Mouse (Mus musculus) G1E (cell line): ENCODE measurements around the gene Sprr2e. TPM values are rescaled to one million over a fixed set of nuclear protein-coding genes. Genes with fewer than 3 reads are reported as not detected.

Experiments used
- ATAC-seq: 2 replicates; pipeline ENCODE4 v1.8.0; 2016; ENCODE audit warnings: mild to moderate bottlenecking; ENCODE audit not compliant: insufficient number of reproducible peaks, poor library complexity, low FRiP score, severe bottlenecking; ENCODE audit errors: extremely low read depth
- DNase-seq: peaks from one replicate; pipeline ENCODE4 v3.0.0; 2012; ENCODE audit warnings: low spot score
- H3K27me3 ChIP-seq: 2 replicates; pipeline ENCODE4 v1.6.1; 2012; ENCODE audit warnings: mild to moderate bottlenecking, low read length, inconsistent platforms; ENCODE audit not compliant: insufficient read depth
- H3K36me3 ChIP-seq: replicated peaks from 2 replicates; pipeline ENCODE3; 2012; ENCODE audit warnings: mild to moderate bottlenecking, inconsistent platforms
- H3K4me1 ChIP-seq: 2 replicates; pipeline ENCODE4 v1.6.1; 2012; ENCODE audit warnings: low read depth, low read length, inconsistent platforms, mixed read lengths; ENCODE audit not compliant: insufficient read depth
- H3K4me3 ChIP-seq: 2 replicates; pipeline ENCODE4 v1.5.1; 2012; ENCODE audit warnings: low read depth, mild to moderate bottlenecking, inconsistent platforms, low read length, moderate library complexity, mixed read lengths
- H3K9me3 ChIP-seq: replicated peaks from 2 replicates; pipeline ENCODE4 v1.6.1; 2012; ENCODE audit warnings: inconsistent platforms
- CTCF ChIP-seq: IDR thresholded peaks from 2 replicates; pipeline ENCODE4 v1.5.1; 2012; ENCODE audit warnings: low read depth, low read length, inconsistent platforms, mixed read lengths
- GATA1 ChIP-seq: IDR thresholded peaks from 2 replicates; pipeline ENCODE4 v1.6.1; 2012; ENCODE audit warnings: borderline replicate concordance, low read length, inconsistent platforms, mixed read lengths
- GATA2 ChIP-seq: IDR thresholded peaks from 2 replicates; pipeline ENCODE4 v1.6.1; 2012; ENCODE audit warnings: low read depth, low read length, inconsistent platforms, borderline replicate concordance
- POLR2AphosphoS5 ChIP-seq: IDR thresholded peaks from 2 replicates; pipeline ENCODE4 v1.6.1; 2012; ENCODE audit warnings: low read depth, low read length, inconsistent platforms; ENCODE audit not compliant: insufficient replicate concordance
- TAL1 ChIP-seq: conservative IDR thresholded peaks from 2 replicates; pipeline ENCODE4 v1.6.1; 2012; ENCODE audit warnings: low read depth, low read length, inconsistent platforms, mixed read lengths
- polyA plus RNA-seq: library from polyadenylated mRNA; stranded (reverse); fragments of >175 nt; gene quantifications from 2 replicates; pipeline ENCODE4 v1.2.3, GENCODE M21; 2012
- total RNA-seq, 2 experiments: library from RNA; stranded (forward) in 1 of 2; stranded (reverse) in 1 of 2; fragments of 200-1000 nt in 1 of 2; fragments of >200 nt in 1 of 2; fragmentation: Nextera tagmentation in 1 of 2; gene quantifications; 2 replicates each; pipeline ENCODE4 v1.2.3; 2014 to 2017

The Sprr2e gene
- not detected in 2 replicates for total RNA-seq (2014; fragmentation: Nextera tagmentation)
- not detected in 2 replicates for total RNA-seq (2017)
- not detected in 2 replicates for polyA plus RNA-seq

DNA sequence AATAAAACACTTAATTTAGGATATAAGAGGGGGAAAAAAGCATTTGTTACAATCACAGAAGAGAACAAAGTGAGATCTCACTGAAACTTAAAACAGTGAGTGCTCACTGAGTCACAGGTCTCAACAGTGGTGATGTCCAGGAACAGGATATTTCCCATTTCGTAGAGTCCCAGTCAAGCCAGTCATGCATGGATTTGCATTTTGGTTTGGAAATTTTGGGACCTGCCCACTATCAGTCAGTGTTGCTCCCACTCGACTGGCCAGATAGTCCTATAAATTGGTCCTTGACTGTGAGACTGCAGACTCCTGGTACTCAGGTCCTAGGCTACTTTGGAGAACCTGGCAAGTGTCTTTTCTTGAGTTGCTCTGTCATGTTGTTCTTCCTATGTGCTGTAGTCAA is at the start of gene Sprr2e:
TSS of gene Sprr2e (plus strand) at position 301 of the 400 bp plus-strand sequence.
- H3K4me1 ChIP-seq = no peaks in the 10 kb centered on the region
- H3K36me3 ChIP-seq = no peaks in the 10 kb centered on the region
- ATAC-seq = no peak
- H3K9me3 ChIP-seq = no peaks in the 10 kb centered on the region
- no peak for TF ChIP-seq GATA1
- no peak for TF ChIP-seq CTCF
- TF ChIP-seq TAL1 = no peak
- TF ChIP-seq POLR2AphosphoS5 = no peak
- no peak for TF ChIP-seq GATA2
- no peak within 1 kb of the TSS for H3K4me3 ChIP-seq
- no peak for DNase-seq
- H3K27me3 ChIP-seq = no peaks in the 10 kb centered on the region

DNA sequence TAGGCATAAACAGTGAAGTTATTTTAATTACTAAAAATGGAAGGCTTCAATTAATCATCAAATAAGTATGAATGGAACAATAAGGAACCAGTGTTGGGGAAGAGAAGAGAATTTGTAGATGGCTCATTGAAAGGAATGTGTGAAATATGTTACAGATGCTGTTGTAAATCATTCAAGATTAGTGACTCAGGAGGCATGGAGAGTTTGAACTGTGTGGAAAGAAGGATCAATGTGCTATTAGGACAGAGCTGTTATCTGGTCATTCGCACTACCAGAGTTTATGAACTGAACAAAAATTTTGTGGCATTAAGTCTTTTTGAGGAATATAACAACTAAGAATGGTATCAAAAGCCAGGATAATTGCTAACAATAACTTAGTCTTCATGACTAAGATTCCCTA is 44.5 kb upstream of the Sprr2e start:
- DNase-seq (no peak), ATAC-seq (no peak)
- no peaks in the 10 kb centered on the region for H3K4me1 ChIP-seq
- no peaks in the 10 kb centered on the region for H3K9me3 ChIP-seq
- H3K4me3 ChIP-seq = no peak overlapping the region
- no peaks in the 10 kb centered on the region for H3K36me3 ChIP-seq
- no peak for TF ChIP-seq CTCF
- TF ChIP-seq GATA2 = no peak
- TF ChIP-seq TAL1 = no peak
- TF ChIP-seq GATA1 = no peak
- TF ChIP-seq POLR2AphosphoS5 = no peak
- no peaks in the 10 kb centered on the region for H3K27me3 ChIP-seq

DNA sequence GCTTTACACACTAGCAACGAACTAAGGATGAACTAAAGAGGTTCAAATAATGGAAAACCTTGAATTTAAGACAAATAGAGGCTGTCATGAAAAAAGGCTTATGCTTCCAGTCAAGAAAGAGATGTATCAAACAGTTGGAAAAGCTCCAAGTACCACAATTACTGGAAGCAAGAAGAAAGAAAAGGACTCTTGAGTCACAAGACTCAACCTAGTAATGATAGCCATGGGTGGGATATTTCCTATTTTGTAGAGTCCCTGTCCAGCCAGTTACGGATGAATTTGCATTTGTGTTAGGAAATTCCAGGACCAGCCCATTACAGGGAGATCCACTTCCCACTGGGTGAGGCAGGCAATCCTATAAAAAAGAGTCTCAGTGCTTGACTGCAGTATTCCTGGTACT is 35.6 kb upstream of the Sprr2e start, which contains the start of gene Sprr2b:
TSS of gene Sprr2b (plus strand) at position 301 of the 400 bp plus-strand sequence.
- Histone ChIP-seq H3K9me3 (0 out of 2 replicates have a peak, but pooled peaks cover 2% of the 10 kb centered on the region), H3K4me1 (no peaks in the 10 kb centered on the region), H3K27me3 (no peaks in the 10 kb centered on the region), H3K36me3 (no peaks in the 10 kb centered on the region), H3K4me3 (no peak within 1 kb of the TSS)
- TF ChIP-seq CTCF = no peak
- no peak for TF ChIP-seq TAL1
- no peak for TF ChIP-seq GATA1
- no peak for TF ChIP-seq POLR2AphosphoS5
- TF ChIP-seq GATA2 = no peak
- no peak for ATAC-seq
- DNase-seq = no peak

DNA sequence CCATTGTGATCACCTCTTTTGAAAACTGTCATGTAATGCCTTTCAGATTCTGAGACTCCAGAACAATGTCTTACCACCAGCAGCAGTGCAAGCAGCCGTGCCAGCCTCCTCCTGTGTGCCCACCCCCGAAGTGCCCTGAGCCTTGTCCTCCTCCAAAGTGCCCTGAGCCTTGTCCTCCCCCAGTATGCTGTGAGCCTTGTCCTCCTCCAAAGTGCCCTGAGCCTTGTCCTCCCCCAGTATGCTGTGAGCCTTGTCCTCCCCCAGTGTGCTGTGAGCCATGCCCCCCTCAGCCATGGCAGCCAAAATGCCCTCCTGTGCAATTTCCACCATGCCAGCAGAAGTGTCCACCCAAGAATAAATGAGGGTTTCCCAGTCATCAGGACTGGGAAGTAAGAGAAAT is 34.6 kb upstream of the Sprr2e start:
- ATAC-seq = no peak
- no peak overlapping the region for H3K4me3 ChIP-seq
- H3K9me3 ChIP-seq = 0 out of 2 replicates have a peak, but pooled peaks cover 2% of the 10 kb centered on the region
- no peaks in the 10 kb centered on the region for H3K4me1 ChIP-seq
- no peak for TF ChIP-seq GATA2
- H3K27me3 ChIP-seq = no peaks in the 10 kb centered on the region
- no peaks in the 10 kb centered on the region for H3K36me3 ChIP-seq
- DNase-seq = no peak

DNA sequence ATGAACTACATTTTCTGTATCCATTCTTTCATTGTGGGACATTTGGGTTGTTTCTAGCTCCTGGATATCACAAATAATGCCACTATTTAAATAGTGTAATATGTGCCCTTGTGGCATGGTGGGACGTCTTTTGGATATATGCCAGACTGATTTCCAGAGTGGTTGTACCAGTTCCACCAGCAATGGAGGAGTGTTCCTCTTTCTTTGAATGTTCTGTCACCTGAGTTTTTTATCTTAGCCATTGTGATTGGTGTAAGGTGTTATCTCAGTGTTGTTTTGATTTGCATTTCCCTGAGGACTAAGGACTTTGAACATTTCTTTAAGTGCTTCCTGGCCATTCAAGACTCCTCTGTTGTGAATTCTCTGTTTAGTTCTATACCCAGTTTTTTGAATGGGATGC is 15.7 kb upstream of the Sprr2e start:
- H3K27me3 ChIP-seq = no peaks in the 10 kb centered on the region
- H3K4me3 ChIP-seq = no peak overlapping the region
- DNase-seq (no peak), ATAC-seq (no peak)
- no peaks in the 10 kb centered on the region for H3K9me3 ChIP-seq
- no peaks in the 10 kb centered on the region for H3K4me1 ChIP-seq
- no peaks in the 10 kb centered on the region for H3K36me3 ChIP-seq
- no peak for TF ChIP-seq GATA1
- no peak for TF ChIP-seq CTCF
- TF ChIP-seq TAL1 = no peak
- TF ChIP-seq POLR2AphosphoS5 = no peak
- TF ChIP-seq GATA2 = no peak

DNA sequence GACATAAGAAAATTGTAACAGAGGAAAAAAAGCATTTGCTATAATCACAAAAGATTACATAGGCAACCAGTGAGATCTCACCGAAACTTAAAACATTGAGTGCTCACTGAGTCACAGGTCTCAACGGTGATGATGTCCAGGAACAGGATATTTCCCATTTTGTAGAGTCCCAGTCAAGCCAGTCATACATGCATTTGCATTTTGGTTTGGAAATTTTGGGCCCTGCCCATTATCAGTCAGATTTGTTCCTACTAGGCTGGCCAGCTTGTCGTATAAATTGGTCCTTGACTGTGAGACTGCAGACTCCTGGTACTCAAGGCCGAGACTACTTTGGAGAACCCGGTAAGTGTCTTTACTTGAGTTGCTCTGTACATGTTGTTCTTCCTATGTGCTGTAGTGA is 13.1 kb upstream of the Sprr2e start, which contains the start of gene Sprr2d:
TSS of gene Sprr2d (plus strand) at position 301 of the 400 bp plus-strand sequence.
- Histone ChIP-seq H3K36me3 (no peaks in the 10 kb centered on the region), H3K4me3 (no peak within 1 kb of the TSS)

DNA sequence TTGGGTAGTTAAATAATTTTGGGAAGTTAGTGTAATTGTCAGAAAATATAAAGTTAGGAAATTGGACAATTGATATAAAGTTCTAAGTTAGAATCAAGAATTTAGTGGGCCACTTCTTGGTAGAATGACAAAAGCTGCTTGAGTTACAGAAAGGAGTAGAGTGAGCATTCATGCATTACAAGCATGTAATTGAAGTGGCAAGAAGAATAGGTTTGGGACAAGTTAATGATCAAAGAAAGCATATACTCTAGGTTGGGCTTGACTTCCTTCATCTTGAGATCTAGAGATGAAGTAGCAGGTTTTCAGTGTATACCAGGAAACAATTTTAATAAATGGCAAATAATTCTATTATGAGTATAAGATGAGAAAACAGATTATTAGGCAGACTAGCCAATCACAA is 9.7 kb downstream of the Sprr2e start:
- TF ChIP-seq GATA2 = no peak
- no peak for TF ChIP-seq GATA1
- TF ChIP-seq TAL1 = no peak
- no peak for TF ChIP-seq POLR2AphosphoS5
- no peak overlapping the region for H3K4me3 ChIP-seq
- no peak for ATAC-seq
- no peaks in the 10 kb centered on the region for H3K27me3 ChIP-seq
- H3K9me3 ChIP-seq = no peaks in the 10 kb centered on the region
- H3K4me1 ChIP-seq = no peaks in the 10 kb centered on the region
- no peak for DNase-seq
- no peaks in the 10 kb centered on the region for H3K36me3 ChIP-seq

More for the DNA sequence above, 13.1 kb upstream of the Sprr2e start, which contains the start of gene Sprr2d:
- DNase-seq = no peak
- no peak for ATAC-seq
- H3K27me3 ChIP-seq = no peaks in the 10 kb centered on the region
- no peaks in the 10 kb centered on the region for H3K9me3 ChIP-seq
- H3K4me1 ChIP-seq = no peaks in the 10 kb centered on the region
- TF ChIP-seq POLR2AphosphoS5 (no peak), GATA1 (no peak), TAL1 (no peak), GATA2 (no peak), CTCF (no peak)
